Mouse (Mus musculus) embryonic fibroblast, embryonic 13.5 days (primary cell): ENCODE data around the gene Adat3.

ENCODE experiments used
- CTCF ChIP-seq: IDR thresholded peaks from 2 replicates; pipeline ENCODE4 v1.5.1; 2011; ENCODE audit warnings: mild to moderate bottlenecking, control low read depth, low read length, moderate library complexity, borderline replicate concordance; ENCODE audit not compliant: insufficient read depth
- POLR2A ChIP-seq: IDR thresholded peaks from 2 replicates; pipeline ENCODE4 v1.6.1; 2011; ENCODE audit warnings: low read depth, mild to moderate bottlenecking, control low read depth, low read length, moderate library complexity

- TF ChIP-seq POLR2A (no peak), CTCF (no peak)
Measured at GRCm38 (mm10) chr10:80628925-80629324, 26.2 kb downstream of the Adat3 start.
